Mouse (Mus musculus) cerebellum, adult 9-10 months (tissue): ENCODE measurements around the gene Efcab5.

Experiments used
- DNase-seq: peaks from one replicate; pipeline ENCODE4 v3.0.0; 2022

Efcab5 gene

GRCm38 (mm10) chr11:77188868-77189267 lies at the start of gene Efcab5:
Efcab5 (minus strand) TSS chr11:77188968.
- no peak for DNase-seq

GRCm38 (mm10) chr11:77235267-77235666 lies 46.5 kb upstream of the Efcab5 start:
- DNase-seq: no peak

- DNase-seq: no peak
Observed at GRCm38 (mm10) chr11:77231514-77231913, 42.7 kb upstream of the Efcab5 start.

- DNase-seq: no peak
Observed at GRCm38 (mm10) chr11:77230765-77231164, 42.0 kb upstream of the Efcab5 start.

GRCm38 (mm10) chr11:77216761-77217130 lies 28.0 kb upstream of the Efcab5 start:
- DNase-seq: peak; percentile 56

- DNase-seq: peak; percentile 79
Observed at GRCm38 (mm10) chr11:77215951-77216760, 27.4 kb upstream of the Efcab5 start, which contains the start of gene Ssh2. Ssh2 (plus strand) TSS chr11:77216287.

GRCm38 (mm10) chr11:77215483-77215882 lies 26.7 kb upstream of the Efcab5 start:
- DNase-seq: no peak

- DNase-seq: peak; percentile 75
Observed at GRCm38 (mm10) chr11:77214755-77215154, 26.0 kb upstream of the Efcab5 start.

GRCm38 (mm10) chr11:77214142-77214692 lies 25.4 kb upstream of the Efcab5 start:
- no peak for DNase-seq

- no peak for DNase-seq
Observed at GRCm38 (mm10) chr11:77200703-77201102, 11.9 kb upstream of the Efcab5 start.

GRCm38 (mm10) chr11:77199636-77200035 lies 10.9 kb upstream of the Efcab5 start:
- DNase-seq: no peak

- DNase-seq: no peak
Observed at GRCm38 (mm10) chr11:77196181-77197143, 7.7 kb upstream of the Efcab5 start.

GRCm38 (mm10) chr11:77195360-77196109 lies 6.8 kb upstream of the Efcab5 start:
- DNase-seq: no peak

GRCm38 (mm10) chr11:77194762-77195161 lies 6.0 kb upstream of the Efcab5 start:
- no peak for DNase-seq

- no peak for DNase-seq
Observed at GRCm38 (mm10) chr11:77193941-77194553, 5.3 kb upstream of the Efcab5 start.

- DNase-seq: no peak
Observed at GRCm38 (mm10) chr11:77193410-77193809, 4.6 kb upstream of the Efcab5 start.

GRCm38 (mm10) chr11:77184926-77185325 lies 3.8 kb downstream of the Efcab5 start:
- no peak for DNase-seq

- DNase-seq: no peak
Observed at GRCm38 (mm10) chr11:77182616-77183015, 6.2 kb downstream of the Efcab5 start.

GRCm38 (mm10) chr11:77182041-77182440 lies 6.7 kb downstream of the Efcab5 start:
- no peak for DNase-seq

GRCm38 (mm10) chr11:77181528-77181927 lies 7.2 kb downstream of the Efcab5 start:
- no peak for DNase-seq

GRCm38 (mm10) chr11:77180886-77181285 lies 7.9 kb downstream of the Efcab5 start:
- DNase-seq: peak; percentile 19

GRCm38 (mm10) chr11:77179771-77180170 lies 9.0 kb downstream of the Efcab5 start:
- no peak for DNase-seq
